Mouse (Mus musculus) forebrain, embryonic 15.5 days (tissue): ENCODE results near the gene Patj. TPM values are rescaled to one million over a fixed set of nuclear protein-coding genes. Genes with fewer than 3 reads are reported as not detected.

Experiments used
- ATAC-seq: fragments of 200-750 bp; cut with Nextera tagmentation; replicated peaks from 2 replicates; pipeline ENCODE4 v1.8.0; 2017; ENCODE audit warnings: mild to moderate bottlenecking, moderate TSS enrichment, moderate library complexity
- H3K27ac ChIP-seq: fragments of 300-500 bp; sonication (generic); replicated peaks from 2 replicates; pipeline ENCODE4 v1.5.1; 2015; ENCODE audit warnings: mild to moderate bottlenecking, inconsistent platforms
- H3K27me3 ChIP-seq: fragments of 300-500 bp; sonication (generic); 2 replicates; pipeline ENCODE4 v1.6.1; 2015; ENCODE audit warnings: inconsistent platforms
- H3K36me3 ChIP-seq: fragments of 300-500 bp; sonication (generic); 2 replicates; pipeline ENCODE4 v1.6.1; 2015; ENCODE audit warnings: mild to moderate bottlenecking, inconsistent platforms
- H3K4me1 ChIP-seq: fragments of 300-500 bp; sonication (generic); 2 replicates; pipeline ENCODE4 v1.6.1; 2015; ENCODE audit warnings: inconsistent platforms
- H3K4me2 ChIP-seq: fragments of 300-500 bp; sonication (generic); replicated peaks from 2 replicates; pipeline ENCODE4 v1.6.1; 2015; ENCODE audit warnings: mild to moderate bottlenecking, inconsistent platforms
- H3K4me3 ChIP-seq: fragments of 300-500 bp; sonication (generic); 2 replicates; pipeline ENCODE4 v1.5.1; 2015; ENCODE audit warnings: mild to moderate bottlenecking, inconsistent platforms
- H3K9ac ChIP-seq: fragments of 300-500 bp; sonication (generic); replicated peaks from 2 replicates; pipeline ENCODE4 v1.6.1; 2015; ENCODE audit warnings: mild to moderate bottlenecking, inconsistent platforms
- H3K9me3 ChIP-seq: fragments of 300-500 bp; sonication (generic); 2 replicates; pipeline ENCODE4 v1.6.1; 2016; ENCODE audit warnings: inconsistent platforms
- WGBS: fragments of 180-500 bp; shearing (Covaris S2); methylation state at CpG from one replicate; pipeline ENCODE4 v1.1.7; 2015; ENCODE audit warnings: mixed read lengths; 5-methylcytosine and 5-hydroxymethylcytosine counted together
- polyA plus RNA-seq: library from polyadenylated mRNA; unstranded; fragments of >200 nt; fragmentation: Nextera tagmentation; extraction: Ambion mirVana; gene quantifications from 2 replicates; pipeline ENCODE4 v1.2.1, GENCODE M21; 2015

The Patj gene
- polyA plus RNA-seq, 1 experiment from 2014 or later: 7.1 TPM

GRCm38 (mm10) chr4:98535446-98535845 is 139.9 kb downstream of the Patj start:
- Histone ChIP-seq H3K4me1 (no peaks in the 10 kb centered on the region), H3K27ac (no peak overlapping the region), H3K4me3 (no peak overlapping the region), H3K27me3 (no peaks in the 10 kb centered on the region), H3K9ac (no peak overlapping the region), H3K4me2 (no peak overlapping the region), H3K9me3 (no peaks in the 10 kb centered on the region), H3K36me3 (no peaks in the 10 kb centered on the region)
- no peak for ATAC-seq
- WGBS: 93% methylated on average over 3 of the region's 3 CpGs

- Histone ChIP-seq H3K4me3 (no peak overlapping the region), H3K36me3 (no peaks in the 10 kb centered on the region), H3K9me3 (no peaks in the 10 kb centered on the region), H3K27ac (no peak overlapping the region), H3K4me2 (no peak overlapping the region), H3K9ac (no peak overlapping the region), H3K27me3 (no peaks in the 10 kb centered on the region), H3K4me1 (peaks cover 8% of the 10 kb centered on the region)
- 83% methylated on average over 2 of the region's 2 CpGs for WGBS
- no peak for ATAC-seq
These were observed 146.0 kb downstream of the Patj start for GRCm38 (mm10) chr4:98541591-98541990.

DNA sequence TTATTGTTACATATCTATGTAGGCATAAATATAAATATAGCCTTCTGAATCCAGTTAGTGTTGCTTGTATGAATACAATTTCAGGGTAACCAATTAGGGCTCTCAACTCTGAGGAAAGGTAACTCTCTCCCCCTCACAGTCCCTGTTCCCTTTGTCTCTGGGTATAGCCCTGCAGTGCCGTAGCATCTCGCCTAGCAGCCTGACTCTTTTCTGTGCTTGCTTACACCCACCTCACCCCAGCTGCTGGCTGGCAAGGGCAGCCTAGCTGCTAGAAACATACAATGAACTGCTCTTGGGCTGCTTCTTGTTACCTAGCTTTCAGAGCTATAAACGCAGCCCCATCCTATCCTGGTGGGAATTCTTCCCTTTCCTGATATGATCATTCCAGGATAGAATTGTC is 147.4 kb downstream of the Patj start:
- WGBS: 53% methylated on average over 3 of the region's 3 CpGs

DNA sequence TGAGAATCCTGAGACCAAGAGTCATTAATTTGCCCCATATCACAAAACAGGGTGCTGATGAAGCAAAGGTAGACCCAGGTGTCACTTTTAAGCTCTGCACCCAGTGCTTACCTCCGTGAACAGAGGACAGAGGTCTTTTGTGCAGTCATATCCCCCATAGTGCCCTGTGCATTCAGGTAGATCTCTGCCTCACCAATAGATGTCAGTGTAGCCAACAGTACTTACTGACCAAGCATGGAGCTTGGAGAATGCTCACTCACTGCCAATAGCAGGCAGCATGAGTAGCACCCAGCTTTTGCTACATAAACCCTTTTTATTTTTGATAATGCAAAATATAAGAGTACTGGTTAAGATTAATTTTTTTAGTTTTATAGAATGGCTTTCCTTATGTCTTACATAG is 149.8 kb downstream of the Patj start:
- Histone ChIP-seq H3K27me3 (no peaks in the 10 kb centered on the region), H3K9me3 (no peaks in the 10 kb centered on the region), H3K4me1 (peaks cover 22% of the 10 kb centered on the region), H3K9ac (no peak overlapping the region), H3K4me2 (no peak overlapping the region), H3K36me3 (no peaks in the 10 kb centered on the region), H3K4me3 (no peak overlapping the region), H3K27ac (no peak overlapping the region)
- whole genome bisulfite sequencing: 25% methylated on average over 1 of the region's 1 CpGs
- ATAC-seq: peak; percentile 71

More for the DNA sequence above, 147.4 kb downstream of the Patj start:
- Histone ChIP-seq H3K9me3 (no peaks in the 10 kb centered on the region), H3K27me3 (no peaks in the 10 kb centered on the region), H3K36me3 (no peaks in the 10 kb centered on the region), H3K4me3 (no peak overlapping the region), H3K9ac (no peak overlapping the region), H3K27ac (no peak overlapping the region), H3K4me2 (no peak overlapping the region), H3K4me1 (peaks cover 20% of the 10 kb centered on the region)
- no peak for ATAC-seq

- 35% methylated on average over 12 of the region's 12 CpGs for WGBS
- Histone ChIP-seq H3K4me2 (peak overlapping the region; percentile 14), H3K4me3 (no peak overlapping the region), H3K9me3 (no peaks in the 10 kb centered on the region), H3K4me1 (peaks cover 22% of the 10 kb centered on the region), H3K9ac (peak overlapping the region; percentile 18; the same call in 1 of the 2 replicates), H3K36me3 (no peaks in the 10 kb centered on the region), H3K27ac (no peak overlapping the region), H3K27me3 (no peaks in the 10 kb centered on the region)
- ATAC-seq: peak; percentile 44; the same call in 1 of the 2 replicates
These were observed 151.0 kb downstream of the Patj start for GRCm38 (mm10) chr4:98546456-98547176.

- no peak for ATAC-seq
- H3K36me3 ChIP-seq: no peaks in the 10 kb centered on the region
- H3K4me2 ChIP-seq: no peak overlapping the region
- H3K9me3 ChIP-seq: no peaks in the 10 kb centered on the region
- H3K27ac ChIP-seq: no peak overlapping the region
- WGBS: 81% methylated on average over 7 of the region's 7 CpGs
- no peaks in the 10 kb centered on the region for H3K27me3 ChIP-seq
- H3K9ac ChIP-seq: no peak overlapping the region
- H3K4me1 ChIP-seq: peaks cover 22% of the 10 kb centered on the region
- no peak overlapping the region for H3K4me3 ChIP-seq
These were observed 153.9 kb downstream of the Patj start for GRCm38 (mm10) chr4:98549491-98549890.

DNA sequence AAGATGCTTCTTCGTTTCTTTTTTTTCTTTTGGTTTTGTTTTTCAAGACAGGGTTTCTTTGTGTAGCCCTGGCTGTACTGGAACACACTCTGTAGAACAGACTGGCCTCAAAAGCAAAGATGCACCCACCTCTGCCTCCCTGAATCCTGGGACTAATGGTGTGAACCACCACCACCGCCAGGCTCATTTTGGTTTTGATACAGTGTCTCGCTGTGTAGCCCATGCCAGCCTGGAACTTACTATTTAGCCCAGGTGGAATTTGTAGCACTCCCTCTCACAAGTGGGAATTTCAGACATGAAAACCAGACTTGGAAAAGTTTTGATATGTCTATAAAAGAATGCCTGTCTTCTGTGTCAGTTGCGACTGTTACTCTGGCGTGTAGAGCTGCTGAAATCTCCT is 154.5 kb downstream of the Patj start:
- WGBS: 90% methylated on average over 5 of the region's 5 CpGs
- no peak for ATAC-seq
- no peak overlapping the region for H3K4me3 ChIP-seq

GRCm38 (mm10) chr4:98555666-98556065 is 160.1 kb downstream of the Patj start:
- peak overlapping the region; percentile 49 for H3K27ac ChIP-seq
- peak; percentile 67 for ATAC-seq
- WGBS: 28% methylated on average over 2 of the region's 2 CpGs

More for the DNA sequence above, 154.5 kb downstream of the Patj start:
- H3K36me3 ChIP-seq: no peaks in the 10 kb centered on the region
- no peak overlapping the region for H3K9ac ChIP-seq
- H3K27me3 ChIP-seq: no peaks in the 10 kb centered on the region
- no peak overlapping the region for H3K27ac ChIP-seq
- H3K9me3 ChIP-seq: no peaks in the 10 kb centered on the region
- peaks cover 22% of the 10 kb centered on the region for H3K4me1 ChIP-seq
- no peak overlapping the region for H3K4me2 ChIP-seq

DNA sequence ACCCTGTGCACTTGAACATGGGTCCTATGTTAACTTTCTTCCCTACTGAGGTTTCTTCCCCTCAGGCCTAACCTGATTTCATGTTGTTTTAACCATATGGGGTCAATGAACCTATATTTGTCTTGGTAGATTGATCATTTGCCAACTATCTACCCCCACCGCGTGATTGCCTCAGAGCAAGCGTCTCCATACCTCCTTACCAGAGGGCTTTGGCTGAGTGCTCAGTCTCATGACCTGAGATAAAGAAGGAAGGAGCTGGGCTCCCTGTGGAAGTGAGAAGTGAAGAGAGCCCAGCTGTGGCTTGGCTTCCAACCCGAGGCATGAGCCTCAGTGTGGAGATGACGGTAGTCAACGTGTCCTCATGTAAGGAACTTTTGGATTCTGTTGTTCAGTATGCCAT is 160.9 kb downstream of the Patj start:
- 89% methylated on average over 6 of the region's 6 CpGs for WGBS
- peaks cover 24% of the 10 kb centered on the region for H3K4me1 ChIP-seq
- ATAC-seq: no peak
- H3K27me3 ChIP-seq: no peaks in the 10 kb centered on the region
- H3K9me3 ChIP-seq: no peaks in the 10 kb centered on the region
- peak overlapping the region; percentile 31; the same call in 1 of the 2 replicates for H3K27ac ChIP-seq
- no peaks in the 10 kb centered on the region for H3K36me3 ChIP-seq
- no peak overlapping the region for H3K4me2 ChIP-seq
- H3K9ac ChIP-seq: no peak overlapping the region
- no peak overlapping the region for H3K4me3 ChIP-seq

More at GRCm38 (mm10) chr4:98555666-98556065, 160.1 kb downstream of the Patj start:
- H3K36me3 ChIP-seq: no peaks in the 10 kb centered on the region
- H3K4me3 ChIP-seq: no peak overlapping the region
- no peaks in the 10 kb centered on the region for H3K27me3 ChIP-seq
- H3K4me2 ChIP-seq: no peak overlapping the region
- no peaks in the 10 kb centered on the region for H3K9me3 ChIP-seq
- H3K4me1 ChIP-seq: peaks cover 23% of the 10 kb centered on the region
- H3K9ac ChIP-seq: no peak overlapping the region

- no peak overlapping the region for H3K4me3 ChIP-seq
- no peaks in the 10 kb centered on the region for H3K9me3 ChIP-seq
- H3K4me1 ChIP-seq: peaks cover 24% of the 10 kb centered on the region
- H3K36me3 ChIP-seq: no peaks in the 10 kb centered on the region
- H3K9ac ChIP-seq: no peak overlapping the region
- WGBS: 87% methylated on average over 13 of the region's 13 CpGs
- no peaks in the 10 kb centered on the region for H3K27me3 ChIP-seq
- H3K4me2 ChIP-seq: no peak overlapping the region
- ATAC-seq: no peak
- no peak overlapping the region for H3K27ac ChIP-seq
These were observed 161.6 kb downstream of the Patj start for GRCm38 (mm10) chr4:98557192-98557591.

DNA sequence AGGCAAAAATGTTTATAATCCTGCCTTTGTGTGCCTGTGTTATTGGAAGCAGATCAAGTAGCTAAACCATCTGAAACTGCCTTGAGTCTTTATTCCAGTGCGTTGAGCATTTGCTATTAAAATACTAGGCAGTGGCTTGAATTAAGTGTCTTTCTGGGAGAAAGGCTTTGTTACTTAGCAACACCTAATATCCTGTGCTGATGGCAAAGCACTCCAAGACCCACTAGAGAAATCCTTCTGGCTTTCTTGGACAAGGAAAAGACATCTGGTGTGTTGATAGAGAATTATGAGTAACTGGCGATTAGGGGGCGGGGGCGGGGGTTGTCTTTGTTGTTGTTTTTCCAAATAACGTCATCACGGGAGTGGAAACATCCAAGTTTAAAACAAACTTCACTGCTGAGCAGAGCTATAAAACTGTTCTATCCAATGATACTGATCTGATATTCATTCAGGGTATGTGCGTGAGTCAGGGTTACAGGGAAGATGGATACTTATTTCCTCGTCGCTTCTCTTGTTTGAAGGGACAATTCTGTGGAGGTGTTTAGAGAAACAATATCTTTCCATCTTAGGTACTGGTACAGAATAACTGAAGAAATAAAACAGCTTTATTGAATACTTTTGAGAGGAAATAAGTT is 164.7 kb downstream of the Patj start:
- Histone ChIP-seq H3K9ac (no peak overlapping the region), H3K4me3 (no peak overlapping the region), H3K27me3 (no peaks in the 10 kb centered on the region), H3K27ac (peak overlapping the region; percentile 79), H3K36me3 (no peaks in the 10 kb centered on the region), H3K4me1 (peaks cover 40% of the 10 kb centered on the region), H3K4me2 (peak overlapping the region; percentile 19; the same call in 1 of the 2 replicates), H3K9me3 (no peaks in the 10 kb centered on the region)
- peak; percentile 80 for ATAC-seq
- WGBS: 25% methylated on average over 9 of the region's 9 CpGs

DNA sequence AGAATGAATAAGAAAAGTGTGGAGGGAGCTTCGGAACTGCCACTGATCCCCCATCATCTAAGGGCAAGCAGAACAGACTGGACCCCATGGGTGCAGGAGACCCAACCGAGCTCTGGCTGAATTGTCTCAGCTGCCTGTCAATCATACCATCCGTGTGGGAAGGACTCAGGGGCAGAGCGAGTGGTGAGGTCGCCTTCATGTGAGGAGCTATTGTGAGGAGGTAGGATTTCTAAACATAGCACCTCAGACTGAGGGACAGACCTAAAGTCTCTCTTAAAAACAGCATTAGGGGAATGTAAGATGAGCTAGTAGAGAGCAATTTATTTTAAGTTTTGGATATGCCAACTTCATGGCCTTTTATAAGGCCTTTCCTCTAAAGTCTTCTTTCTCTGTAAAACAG is 167.5 kb downstream of the Patj start:
- H3K9ac ChIP-seq: no peak overlapping the region
- 49% methylated on average over 5 of the region's 5 CpGs for WGBS
- H3K4me3 ChIP-seq: no peak overlapping the region
- ATAC-seq: no peak
- no peaks in the 10 kb centered on the region for H3K27me3 ChIP-seq
- no peak overlapping the region for H3K4me2 ChIP-seq
- H3K36me3 ChIP-seq: no peaks in the 10 kb centered on the region
- peaks cover 35% of the 10 kb centered on the region for H3K4me1 ChIP-seq
- H3K27ac ChIP-seq: no peak overlapping the region
- H3K9me3 ChIP-seq: no peaks in the 10 kb centered on the region
